Mouse (Mus musculus): ENCODE measurements around the gene Fsd1.

DNA sequence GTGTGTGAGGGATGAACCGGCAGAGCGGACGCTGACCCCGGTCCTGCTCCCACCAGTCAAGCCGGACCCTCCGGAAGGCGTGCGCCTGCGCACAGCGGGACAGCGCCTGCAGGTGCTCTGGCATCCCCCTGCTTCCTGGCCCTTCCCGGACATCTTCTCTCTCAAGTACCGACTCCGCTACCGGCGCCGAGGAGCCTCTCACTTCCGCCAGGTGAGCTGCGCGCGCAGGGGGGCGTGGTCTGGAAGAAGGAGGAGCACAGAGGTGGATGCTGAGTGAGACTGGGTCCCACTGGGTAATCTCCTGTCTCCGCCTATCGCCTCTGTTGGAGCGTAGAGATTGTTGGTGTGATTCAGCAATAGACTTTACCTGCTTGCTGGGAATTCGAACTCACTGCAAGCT, 30.2 kb upstream of the Fsd1 start:
- TF ChIP-seq CTCF (IDR thresholded peaks at IDR 0.05 in 2 of 3, conservative IDR thresholded peaks at IDR 0.05 in 1 of 3; ENCODE audit: control insufficient read depth in 1 of 3, insufficient read depth in 1 of 3, low read depth in 2 of 3, low read length in 3 of 3, poor library complexity in 1 of 3, severe bottlenecking in 1 of 3) (no peak), POLR2A (IDR thresholded peaks at IDR 0.05; ENCODE audit: control insufficient read depth in 1 of 2, insufficient read depth in 1 of 2, low read depth in 1 of 2, low read length in 2 of 2, poor library complexity in 1 of 2) (no peak), ZNF384 (IDR thresholded peaks at IDR 0.05; ENCODE audit: low read depth, low read length) (no peak), SMC3 (IDR thresholded peaks at IDR 0.05; ENCODE audit: low read depth, low read length) (no peak), USF2 (IDR thresholded peaks at IDR 0.05; ENCODE audit: borderline replicate concordance in 1 of 2, insufficient read depth in 1 of 2, low read depth in 1 of 2, low read length in 2 of 2) (no peak), BHLHE40 (IDR thresholded peaks at IDR 0.05; ENCODE audit: borderline replicate concordance, low read depth, low read length) (no peak), UBTF (IDR thresholded peaks at IDR 0.05; ENCODE audit: borderline replicate concordance, insufficient read depth, low read depth, low read length) (no peak), HCFC1 (IDR thresholded peaks at IDR 0.05; ENCODE audit: low read depth, low read length) (no peak), KAT2A (conservative IDR thresholded peaks at IDR 0.05; ENCODE audit: low read depth, low read length) (no peak), TCF12 (IDR thresholded peaks at IDR 0.05; ENCODE audit: low read depth, low read length) (no peak), MEF2A (IDR thresholded peaks at IDR 0.05; ENCODE audit: extremely low read depth, insufficient replicate concordance, low read depth, low read length, poor library complexity, severe bottlenecking) (no peak)
